Mouse (Mus musculus): ENCODE results near the gene Cacng3.

Gene Cacng3

DNA sequence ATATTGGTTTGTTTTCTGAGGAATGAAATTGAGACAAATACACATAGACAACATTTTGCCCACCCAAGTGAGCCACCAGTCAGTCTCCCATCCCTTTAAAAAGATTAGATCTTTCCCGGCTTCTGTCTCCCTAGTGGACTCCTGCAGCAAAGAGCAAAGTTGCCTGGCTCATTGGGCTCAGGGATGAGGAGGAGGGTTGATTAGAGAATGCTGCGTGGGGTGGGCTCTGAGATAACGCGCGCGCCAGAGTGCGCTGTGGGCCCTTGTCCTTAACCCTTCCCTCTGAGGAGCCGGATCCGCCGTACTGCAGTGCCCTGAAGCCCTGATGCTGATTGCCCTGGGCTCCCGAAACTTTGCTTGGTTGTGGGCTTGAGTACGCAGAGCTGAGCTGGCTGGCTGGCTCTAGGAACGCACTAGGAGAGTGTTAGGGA is at the start of gene Cacng3:
Cacng3 (plus strand) TSS at position 51 of the 431 bp plus-strand sequence.
- DNase-seq (ENCODE audit: low read depth, low spot score) = no peak

GRCm38 (mm10) chr7:122622125-122622774 is 48.0 kb upstream of the Cacng3 start:
- DNase-seq (ENCODE audit: low read depth, low spot score) = no peak

GRCm38 (mm10) chr7:122623753-122624152 is 46.5 kb upstream of the Cacng3 start:
- no peak for DNase-seq (ENCODE audit: low read depth, low spot score)

DNA sequence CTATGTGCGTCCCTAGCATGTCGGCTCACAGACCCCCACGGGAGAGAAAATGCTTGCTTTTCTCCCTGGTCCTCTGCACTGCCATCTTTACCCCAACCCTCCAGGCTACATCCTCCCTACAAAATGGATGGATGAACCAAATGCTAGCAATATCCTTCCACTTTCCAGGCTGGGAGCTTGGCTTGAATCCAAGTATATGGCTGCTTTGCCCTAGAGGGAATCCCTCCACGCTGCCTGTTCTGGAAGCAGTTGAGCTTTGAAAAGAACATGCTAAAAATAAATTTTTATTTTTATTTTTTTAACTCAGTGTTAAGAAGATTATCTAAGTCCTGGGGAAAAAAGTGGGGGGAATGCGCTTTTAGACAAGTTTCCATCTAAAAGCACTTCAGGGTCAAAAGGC is 42.2 kb upstream of the Cacng3 start:
- DNase-seq (ENCODE audit: low read depth, low spot score) = no peak

DNA sequence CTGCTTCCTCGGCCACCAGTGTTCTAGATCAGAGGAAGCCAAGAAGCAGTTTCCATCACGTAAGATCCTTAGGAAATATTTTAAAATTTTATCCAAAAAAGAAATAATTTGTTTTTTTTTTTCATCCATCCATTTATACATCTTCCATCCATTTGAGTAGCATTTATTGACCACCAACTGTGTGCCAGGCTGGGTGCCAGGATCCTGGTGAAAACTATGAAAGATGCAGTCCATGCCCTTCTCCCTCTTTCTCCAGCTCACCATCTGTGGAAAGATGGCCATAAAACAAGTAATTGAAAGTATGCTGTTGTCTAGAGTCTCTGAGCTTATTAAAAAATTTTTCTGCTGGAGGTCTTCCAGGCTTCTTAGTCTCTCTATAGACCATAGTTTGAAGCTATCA is 39.9 kb upstream of the Cacng3 start:
- no peak for DNase-seq (ENCODE audit: low read depth, low spot score)

- no peak for DNase-seq (ENCODE audit: low read depth, low spot score)
These were observed 39.1 kb upstream of the Cacng3 start for GRCm38 (mm10) chr7:122631151-122631550.

DNA sequence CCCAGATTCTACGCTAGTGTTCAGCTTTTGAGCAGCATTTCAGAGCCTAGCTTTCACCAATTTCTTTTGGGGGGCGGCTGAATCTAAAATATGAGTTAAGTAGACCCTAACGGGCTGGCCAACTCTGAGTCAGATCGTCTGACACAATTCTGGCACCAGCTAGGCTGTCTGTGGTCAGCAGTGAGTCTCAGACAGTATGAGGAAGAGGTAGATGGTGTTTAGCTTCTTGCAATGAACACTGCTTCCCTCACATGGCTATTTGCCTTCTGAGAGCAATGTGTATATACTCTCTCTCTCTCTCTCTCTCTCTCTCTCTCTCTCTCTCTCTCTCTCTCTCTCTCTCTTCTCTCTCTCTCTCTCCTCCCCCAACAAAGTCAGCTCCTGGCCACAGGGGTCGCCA is 37.3 kb upstream of the Cacng3 start:
- DNase-seq (ENCODE audit: low read depth, low spot score) = no peak

DNA sequence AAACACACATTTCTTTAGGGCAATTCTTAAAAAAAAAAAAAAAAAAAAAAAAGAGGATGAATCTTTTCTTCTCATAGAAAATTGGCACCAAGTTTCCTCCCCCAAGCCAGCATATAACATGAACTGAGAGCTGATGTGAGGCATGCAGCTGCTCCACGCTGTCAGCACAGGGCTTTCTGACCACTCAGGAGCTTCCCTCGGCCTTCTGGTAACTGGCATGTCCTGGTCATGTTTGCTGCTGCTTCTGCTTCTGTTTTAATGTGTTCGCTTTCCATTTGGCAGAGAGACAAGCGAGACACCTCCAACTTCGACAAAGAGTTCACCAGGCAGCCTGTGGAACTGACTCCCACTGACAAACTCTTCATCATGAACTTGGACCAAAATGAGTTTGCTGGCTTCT is 36.8 kb upstream of the Cacng3 start:
- no peak for DNase-seq (ENCODE audit: low read depth, low spot score)

GRCm38 (mm10) chr7:122643676-122644075 is 26.6 kb upstream of the Cacng3 start:
- DNase-seq (ENCODE audit: low read depth, low spot score) = no peak

DNA sequence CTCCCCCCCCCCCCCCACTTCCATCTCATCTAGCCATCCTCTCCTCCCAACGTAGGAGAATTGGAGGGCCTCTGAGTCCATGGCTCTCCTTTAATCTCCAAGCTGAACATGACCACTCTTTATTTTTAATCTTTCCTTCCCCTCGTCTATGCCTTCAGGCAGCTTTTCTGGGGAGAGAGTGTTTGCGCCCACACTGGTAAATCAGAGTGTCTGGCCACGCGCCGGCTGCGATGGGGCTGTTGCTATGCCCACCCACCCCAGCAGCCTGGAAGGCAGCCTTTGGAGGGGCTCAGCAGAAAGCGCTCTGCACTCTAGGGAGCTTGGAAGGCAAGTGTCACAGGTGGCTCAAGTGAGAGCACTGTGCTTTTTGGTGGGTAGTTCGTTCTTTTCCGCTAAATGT is 21.0 kb upstream of the Cacng3 start:
- no peak for DNase-seq (ENCODE audit: low read depth, low spot score)

- no peak for DNase-seq (ENCODE audit: low read depth, low spot score)
These were observed 17.8 kb upstream of the Cacng3 start for GRCm38 (mm10) chr7:122652523-122652922.

DNA sequence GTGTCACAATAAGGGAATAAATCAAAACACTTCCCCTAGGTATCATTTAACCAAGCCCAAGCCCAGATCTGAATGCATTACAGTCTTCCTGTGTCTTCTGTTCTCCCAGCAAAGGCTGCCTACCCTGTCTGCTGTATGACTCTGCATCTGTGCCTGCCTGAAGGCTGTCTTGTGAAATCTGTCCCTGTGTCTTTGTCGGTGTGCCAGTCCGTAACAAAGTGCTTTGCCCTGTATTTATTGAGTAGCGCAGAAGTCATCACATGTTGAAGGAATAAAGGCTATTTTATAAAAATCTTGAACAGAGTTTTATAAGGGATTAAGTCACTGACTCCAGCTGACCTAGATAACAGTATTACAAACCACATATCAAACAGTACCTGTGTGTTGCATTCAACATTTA is 13.6 kb upstream of the Cacng3 start:
- no peak for DNase-seq (ENCODE audit: low read depth, low spot score)

GRCm38 (mm10) chr7:122657423-122658126 is 12.7 kb upstream of the Cacng3 start:
- no peak for DNase-seq (ENCODE audit: low read depth, low spot score)

DNA sequence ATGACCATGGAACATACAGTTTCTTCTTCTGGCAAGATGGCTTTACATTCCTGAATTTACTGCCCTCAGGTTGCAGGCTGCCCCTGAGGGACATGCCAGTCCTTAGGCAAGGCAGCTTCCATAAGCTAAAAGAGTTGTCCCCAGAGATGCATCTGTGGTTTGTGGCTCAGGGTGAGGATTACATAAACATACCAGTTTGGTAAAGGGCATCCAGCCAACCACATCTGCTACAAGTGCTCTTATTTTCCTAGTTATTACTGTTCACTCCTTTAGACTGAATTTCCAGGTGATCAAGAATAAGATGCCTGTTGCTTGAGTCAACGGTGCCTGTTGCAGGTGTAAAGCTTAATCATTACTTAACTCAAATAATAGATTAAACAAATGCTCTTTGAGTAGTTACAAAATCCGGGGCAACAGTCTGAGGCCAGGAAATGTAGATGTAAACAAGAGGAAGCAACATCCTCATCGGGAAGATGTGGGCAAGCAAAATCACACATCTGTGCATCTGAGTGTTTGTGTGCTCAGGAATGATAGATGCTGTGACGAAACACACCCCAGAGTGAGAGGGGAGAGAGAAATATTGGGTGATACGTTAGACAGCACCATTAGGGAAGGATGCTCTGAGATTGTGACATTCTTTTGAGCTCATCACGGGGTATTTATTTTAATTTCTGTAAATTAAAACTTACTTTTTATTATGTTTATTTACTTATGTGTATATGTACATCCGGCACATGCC is 4.8 kb upstream of the Cacng3 start:
- DNase-seq (ENCODE audit: low read depth, low spot score) = no peak

DNA sequence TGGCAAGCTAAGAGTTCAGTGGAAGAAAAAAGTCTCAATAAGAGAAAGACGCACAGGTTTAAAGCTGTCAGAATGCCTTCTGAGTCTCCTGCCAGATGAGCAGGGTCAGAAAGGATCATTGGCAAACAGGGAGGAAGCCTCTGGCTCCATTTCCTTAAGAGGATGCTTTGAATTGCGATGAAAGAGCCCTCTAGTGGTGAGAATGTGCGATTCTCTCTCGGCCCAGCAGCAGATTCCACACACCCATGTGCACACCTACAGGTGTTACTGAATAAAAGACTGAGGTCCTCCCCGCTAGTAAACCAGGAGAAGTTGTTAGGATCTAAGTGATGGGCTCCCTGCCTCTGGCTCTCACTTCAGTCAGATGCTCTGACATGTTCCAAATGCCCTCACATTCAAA is 2.4 kb upstream of the Cacng3 start:
- DNase-seq (ENCODE audit: low read depth, low spot score) = peak; percentile 44

DNA sequence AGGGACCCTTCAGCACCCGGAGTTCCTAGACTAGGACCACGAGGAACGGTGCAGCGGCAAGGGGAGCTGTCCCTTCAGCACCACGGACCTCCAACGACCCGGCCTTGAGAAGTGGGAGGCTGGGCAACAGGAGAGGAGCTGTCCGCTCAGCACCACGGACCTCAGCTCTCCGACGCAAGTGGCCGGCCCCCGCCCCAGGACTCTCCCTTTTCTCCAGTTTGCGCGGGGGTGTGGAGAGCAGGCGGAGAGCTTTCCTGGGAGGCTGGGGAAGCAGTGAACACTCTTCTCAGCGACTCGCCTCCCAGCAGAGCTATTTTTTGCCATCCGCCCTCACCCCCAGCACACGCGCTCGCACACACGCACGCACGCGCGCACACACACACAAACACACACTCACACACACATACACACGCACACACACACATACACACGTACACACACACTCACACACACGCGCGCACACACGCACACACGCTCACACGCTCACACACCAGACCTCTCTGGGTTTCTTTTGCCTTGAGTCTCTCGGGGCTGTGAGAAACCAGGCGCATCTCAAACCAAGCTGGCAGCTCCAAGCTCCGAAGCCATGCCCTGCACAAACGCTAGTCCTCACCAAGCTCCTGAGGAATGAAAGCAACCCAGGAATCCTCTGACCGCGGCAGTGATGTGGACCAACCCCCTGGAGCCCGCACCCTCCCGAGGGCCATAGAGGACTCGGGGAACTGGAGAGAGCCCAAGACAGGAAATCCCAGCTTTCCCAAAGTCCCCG is 765 bp downstream of the Cacng3 start:
- peak; percentile 98 for DNase-seq (ENCODE audit: low read depth, low spot score)

DNA sequence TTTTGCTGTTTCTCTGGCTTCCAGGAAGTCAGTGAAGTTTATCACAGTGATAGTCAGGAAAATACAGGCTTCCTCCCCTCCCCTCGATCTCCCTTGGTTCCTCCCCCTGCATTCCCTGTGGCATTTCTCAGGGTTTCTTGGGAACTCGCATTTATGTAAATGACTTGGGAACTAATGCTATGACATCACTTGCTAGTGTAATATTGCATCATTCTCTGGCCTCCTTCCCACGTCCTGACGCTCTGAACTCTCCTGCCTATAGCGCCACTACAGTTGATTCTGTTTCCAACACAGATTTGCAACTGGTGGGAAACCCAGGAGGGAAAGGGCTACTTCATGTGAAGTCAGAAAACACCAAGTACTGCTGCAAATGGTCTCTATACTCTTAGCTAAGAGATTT is 2.7 kb downstream of the Cacng3 start:
- no peak for DNase-seq (ENCODE audit: low read depth, low spot score)

- DNase-seq (ENCODE audit: low read depth, low spot score) = no peak
These were observed 4.9 kb downstream of the Cacng3 start for GRCm38 (mm10) chr7:122675207-122675606.

GRCm38 (mm10) chr7:122701751-122702150 is 31.5 kb downstream of the Cacng3 start:
- DNase-seq (ENCODE audit: low read depth, low spot score) = no peak

GRCm38 (mm10) chr7:122702443-122702842 is 32.2 kb downstream of the Cacng3 start:
- no peak for DNase-seq (ENCODE audit: low read depth, low spot score)

DNA sequence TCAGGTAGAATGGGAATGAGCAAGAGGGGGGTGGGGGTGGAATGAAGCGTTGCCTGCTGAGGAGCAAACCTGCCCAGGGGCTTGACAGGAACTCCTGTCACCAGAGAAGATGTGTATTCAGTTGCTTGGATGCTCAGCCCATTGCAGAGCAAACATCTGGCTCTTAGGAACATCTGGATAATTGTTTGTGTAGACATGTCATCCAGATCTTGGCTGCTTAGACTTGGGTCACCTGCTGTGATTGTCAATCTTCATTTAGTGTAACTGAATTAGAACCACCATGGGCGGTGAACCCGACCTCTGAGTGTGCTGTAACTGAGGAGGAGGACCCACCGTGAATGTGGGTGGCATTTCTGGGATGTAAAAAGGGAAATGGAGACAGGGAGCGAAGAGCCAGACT is 36.4 kb downstream of the Cacng3 start:
- DNase-seq (ENCODE audit: low read depth, low spot score) = no peak

GRCm38 (mm10) chr7:122716299-122716698 is 46.0 kb downstream of the Cacng3 start:
- DNase-seq (ENCODE audit: low read depth, low spot score) = no peak
